Mouse (Mus musculus): Measurements from ENCODE around the gene 1700029I15Rik. TPM values are rescaled to one million over a fixed set of nuclear protein-coding genes. Genes with fewer than 3 reads are reported as not detected.

1700029I15Rik gene
- polyA plus RNA-seq, 1 experiment = 1.2 TPM

GRCm38 (mm10) chr2:92364086-92364485 is 18.3 kb upstream of the 1700029I15Rik start:
- no peak overlapping the region for H3K27ac ChIP-seq (ENCODE audit: insufficient read depth, low read length)
- no peaks in the 10 kb centered on the region for H3K27me3 ChIP-seq (ENCODE audit: control insufficient read depth, insufficient read depth, low read length, poor library complexity, severe bottlenecking)
- TF ChIP-seq CTCF (IDR thresholded peaks at IDR 0.05; ENCODE audit: low read depth, low read length) (no peak), POLR2A (IDR thresholded peaks at IDR 0.05; ENCODE audit: insufficient read depth, low read length) (no peak), EP300 (IDR thresholded peaks at IDR 0.05; ENCODE audit: insufficient read depth, low read depth, low read length) (no peak)
- H3K36me3 ChIP-seq (ENCODE audit: control insufficient read depth, insufficient read depth, low read length, poor library complexity, severe bottlenecking) = 0 out of 2 replicates have a peak, but pooled peaks cover 3% of the 10 kb centered on the region
- peaks cover 3% of the 10 kb centered on the region for H3K4me1 ChIP-seq (ENCODE audit: control insufficient read depth, insufficient read depth, low read length)
- H3K9me3 ChIP-seq (replicated peaks; ENCODE audit: control insufficient read depth, insufficient read depth, low read length, poor library complexity, severe bottlenecking) = no peaks in the 10 kb centered on the region
- no peak overlapping the region for H3K9ac ChIP-seq (ENCODE audit: low read depth, poor library complexity, severe bottlenecking)
- H3K4me3 ChIP-seq (ENCODE audit: low read depth, low read length) = no peak overlapping the region

- peaks cover 3% of the 10 kb centered on the region for H3K4me1 ChIP-seq (ENCODE audit: control insufficient read depth, insufficient read depth, low read length)
- H3K36me3 ChIP-seq (ENCODE audit: control insufficient read depth, insufficient read depth, low read length, poor library complexity, severe bottlenecking) = 0 out of 2 replicates have a peak, but pooled peaks cover 3% of the 10 kb centered on the region
- H3K9me3 ChIP-seq (replicated peaks; ENCODE audit: control insufficient read depth, insufficient read depth, low read length, poor library complexity, severe bottlenecking) = no peaks in the 10 kb centered on the region
- H3K27ac ChIP-seq (ENCODE audit: insufficient read depth, low read length) = no peak overlapping the region
- TF ChIP-seq EP300 (IDR thresholded peaks at IDR 0.05; ENCODE audit: insufficient read depth, low read depth, low read length) = no peak
- H3K9ac ChIP-seq (ENCODE audit: low read depth, poor library complexity, severe bottlenecking) = no peak overlapping the region
- H3K4me3 ChIP-seq (ENCODE audit: low read depth, low read length) = no peak overlapping the region
- no peaks in the 10 kb centered on the region for H3K27me3 ChIP-seq (ENCODE audit: control insufficient read depth, insufficient read depth, low read length, poor library complexity, severe bottlenecking)
Observed at GRCm38 (mm10) chr2:92365568-92365967, 16.8 kb upstream of the 1700029I15Rik start.

GRCm38 (mm10) chr2:92367383-92368029 is 14.8 kb upstream of the 1700029I15Rik start:
- H3K4me1 ChIP-seq (ENCODE audit: control insufficient read depth, insufficient read depth, low read length) = peaks cover 9% of the 10 kb centered on the region
- H3K27ac ChIP-seq (ENCODE audit: insufficient read depth, low read length) = no peak overlapping the region
- no peaks in the 10 kb centered on the region for H3K9me3 ChIP-seq (replicated peaks; ENCODE audit: control insufficient read depth, insufficient read depth, low read length, poor library complexity, severe bottlenecking)
- H3K27me3 ChIP-seq (ENCODE audit: control insufficient read depth, insufficient read depth, low read length, poor library complexity, severe bottlenecking) = no peaks in the 10 kb centered on the region
- H3K36me3 ChIP-seq (ENCODE audit: control insufficient read depth, insufficient read depth, low read length, poor library complexity, severe bottlenecking) = 0 out of 2 replicates have a peak, but pooled peaks cover 3% of the 10 kb centered on the region
- TF ChIP-seq POLR2A (IDR thresholded peaks at IDR 0.05; ENCODE audit: insufficient read depth, low read length) (no peak), CTCF (IDR thresholded peaks at IDR 0.05; ENCODE audit: low read depth, low read length) (no peak), EP300 (IDR thresholded peaks at IDR 0.05; ENCODE audit: insufficient read depth, low read depth, low read length) (no peak)
- no peak overlapping the region for H3K9ac ChIP-seq (ENCODE audit: low read depth, poor library complexity, severe bottlenecking)
- peak overlapping the region; percentile 17; the same call in 1 of the 2 replicates for H3K4me3 ChIP-seq (ENCODE audit: low read depth, low read length)

- TF ChIP-seq EP300 (IDR thresholded peaks at IDR 0.05; ENCODE audit: insufficient read depth, low read depth, low read length) (no peak), CTCF (IDR thresholded peaks at IDR 0.05; ENCODE audit: low read depth, low read length) (no peak), POLR2A (IDR thresholded peaks at IDR 0.05; ENCODE audit: insufficient read depth, low read length) (no peak)
- peak overlapping the region; percentile 71 for H3K4me3 ChIP-seq (ENCODE audit: low read depth, low read length)
- H3K36me3 ChIP-seq (ENCODE audit: control insufficient read depth, insufficient read depth, low read length, poor library complexity, severe bottlenecking) = 0 out of 2 replicates have a peak, but pooled peaks cover 1% of the 10 kb centered on the region
- no peaks in the 10 kb centered on the region for H3K27me3 ChIP-seq (ENCODE audit: control insufficient read depth, insufficient read depth, low read length, poor library complexity, severe bottlenecking)
- peaks cover 9% of the 10 kb centered on the region for H3K4me1 ChIP-seq (ENCODE audit: control insufficient read depth, insufficient read depth, low read length)
- H3K9me3 ChIP-seq (replicated peaks; ENCODE audit: control insufficient read depth, insufficient read depth, low read length, poor library complexity, severe bottlenecking) = no peaks in the 10 kb centered on the region
- H3K9ac ChIP-seq (ENCODE audit: low read depth, poor library complexity, severe bottlenecking) = peak overlapping the region; percentile 39
- no peak overlapping the region for H3K27ac ChIP-seq (ENCODE audit: insufficient read depth, low read length)
Observed at GRCm38 (mm10) chr2:92370375-92370774, 12.0 kb upstream of the 1700029I15Rik start.

- H3K27ac ChIP-seq (ENCODE audit: insufficient read depth, low read length) = peak overlapping the region; percentile 30; the same call in 1 of the 2 replicates
- TF ChIP-seq POLR2A (IDR thresholded peaks at IDR 0.05; ENCODE audit: insufficient read depth, low read length) (peak; percentile 34), CTCF (IDR thresholded peaks at IDR 0.05; ENCODE audit: low read depth, low read length) (no peak), EP300 (IDR thresholded peaks at IDR 0.05; ENCODE audit: insufficient read depth, low read depth, low read length) (peak; percentile 47; the same call in 1 of the 2 replicates)
- H3K9ac ChIP-seq (ENCODE audit: low read depth, poor library complexity, severe bottlenecking) = peak overlapping the region; percentile 39
- H3K27me3 ChIP-seq (ENCODE audit: control insufficient read depth, insufficient read depth, low read length, poor library complexity, severe bottlenecking) = no peaks in the 10 kb centered on the region
- no peaks in the 10 kb centered on the region for H3K36me3 ChIP-seq (ENCODE audit: control insufficient read depth, insufficient read depth, low read length, poor library complexity, severe bottlenecking)
- H3K9me3 ChIP-seq (replicated peaks; ENCODE audit: control insufficient read depth, insufficient read depth, low read length, poor library complexity, severe bottlenecking) = no peaks in the 10 kb centered on the region
- peak overlapping the region; percentile 71 for H3K4me3 ChIP-seq (ENCODE audit: low read depth, low read length)
- H3K4me1 ChIP-seq (ENCODE audit: control insufficient read depth, insufficient read depth, low read length) = peaks cover 9% of the 10 kb centered on the region
Observed at GRCm38 (mm10) chr2:92370821-92371805, 11.2 kb upstream of the 1700029I15Rik start.

Data from ES-Bruce4 (cell line).